Mouse (Mus musculus) splenic B cell, adult 2 months (primary cell): ENCODE measurements around the gene Kmt2b.
A peak's percentile ranks its signal among the peaks of the same experiment; 100 is the strongest.

Source experiments
- DNase-seq: peaks from one replicate; pipeline ENCODE4 v3.0.0-alpha.2; 2011; ENCODE audit warnings: low read depth, low spot score
- H3K27me3 ChIP-seq: 2 replicates; pipeline ENCODE4 v1.6.1; 2012; ENCODE audit warnings: mild to moderate bottlenecking, low read length, moderate library complexity, mixed read lengths; ENCODE audit not compliant: control insufficient read depth, poor library complexity, insufficient read depth, severe bottlenecking
- H3K36me3 ChIP-seq: 2 replicates; pipeline ENCODE4 v1.6.1; 2012; ENCODE audit warnings: mild to moderate bottlenecking, low read length, moderate library complexity, mixed read lengths; ENCODE audit not compliant: control insufficient read depth, poor library complexity, insufficient read depth, severe bottlenecking

Gene Kmt2b

DNA sequence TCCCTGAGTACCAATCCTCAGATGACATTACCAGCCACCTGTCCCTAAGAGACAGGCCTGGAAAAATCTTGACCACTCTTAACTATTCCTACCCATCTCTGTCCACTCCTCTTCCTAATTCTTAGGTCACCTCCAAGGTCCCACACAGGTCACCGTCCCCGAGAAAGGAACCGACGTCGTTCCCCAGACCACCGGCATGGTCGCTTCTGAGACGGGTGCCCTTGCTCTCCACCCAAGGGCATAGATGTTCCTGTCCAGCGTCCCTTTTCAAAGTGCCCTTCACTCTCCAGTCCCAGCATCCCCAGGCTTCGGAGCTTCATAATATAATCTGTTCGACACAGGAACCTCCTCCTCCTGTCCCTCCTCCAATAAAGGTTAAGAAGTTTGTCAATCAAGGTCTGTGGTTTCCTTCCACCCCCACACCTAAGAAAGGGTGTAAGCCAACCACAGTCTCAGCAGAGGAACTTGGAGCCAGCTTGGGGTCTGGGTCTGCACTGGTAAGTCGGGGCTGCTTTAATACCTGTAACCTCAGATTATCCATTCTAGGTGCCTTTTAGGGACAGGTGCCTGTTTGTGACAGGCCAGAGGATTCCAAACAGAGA is 23.5 kb downstream of the Kmt2b start, which contains the start of gene Igflr1:
Igflr1 (plus strand) TSS at position 458 of the 602 bp plus-strand sequence.
- peaks cover 20% of the 10 kb centered on the region for H3K36me3 ChIP-seq
- no peaks in the 10 kb centered on the region for H3K27me3 ChIP-seq
- no peak for DNase-seq

DNA sequence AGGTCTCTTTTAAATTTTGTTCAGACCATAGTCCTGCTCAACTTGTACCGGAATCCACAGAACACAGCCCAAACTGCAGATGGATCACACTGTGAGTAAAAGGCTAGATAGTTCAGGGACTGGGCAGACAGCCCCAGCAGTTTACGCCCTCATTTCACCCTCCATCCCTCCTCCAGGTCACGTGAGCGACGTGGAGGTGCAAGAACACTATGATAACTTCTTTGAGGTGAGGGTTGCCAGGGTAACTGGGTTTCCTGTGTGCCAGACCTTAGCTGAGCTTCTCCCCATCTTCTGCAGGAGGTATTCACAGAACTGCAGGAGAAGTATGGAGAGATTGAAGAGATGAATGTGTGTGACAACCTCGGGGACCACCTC is 24.6 kb downstream of the Kmt2b start:
- no peak for DNase-seq
- Histone ChIP-seq H3K27me3 (no peaks in the 10 kb centered on the region), H3K36me3 (peaks cover 11% of the 10 kb centered on the region)

DNA sequence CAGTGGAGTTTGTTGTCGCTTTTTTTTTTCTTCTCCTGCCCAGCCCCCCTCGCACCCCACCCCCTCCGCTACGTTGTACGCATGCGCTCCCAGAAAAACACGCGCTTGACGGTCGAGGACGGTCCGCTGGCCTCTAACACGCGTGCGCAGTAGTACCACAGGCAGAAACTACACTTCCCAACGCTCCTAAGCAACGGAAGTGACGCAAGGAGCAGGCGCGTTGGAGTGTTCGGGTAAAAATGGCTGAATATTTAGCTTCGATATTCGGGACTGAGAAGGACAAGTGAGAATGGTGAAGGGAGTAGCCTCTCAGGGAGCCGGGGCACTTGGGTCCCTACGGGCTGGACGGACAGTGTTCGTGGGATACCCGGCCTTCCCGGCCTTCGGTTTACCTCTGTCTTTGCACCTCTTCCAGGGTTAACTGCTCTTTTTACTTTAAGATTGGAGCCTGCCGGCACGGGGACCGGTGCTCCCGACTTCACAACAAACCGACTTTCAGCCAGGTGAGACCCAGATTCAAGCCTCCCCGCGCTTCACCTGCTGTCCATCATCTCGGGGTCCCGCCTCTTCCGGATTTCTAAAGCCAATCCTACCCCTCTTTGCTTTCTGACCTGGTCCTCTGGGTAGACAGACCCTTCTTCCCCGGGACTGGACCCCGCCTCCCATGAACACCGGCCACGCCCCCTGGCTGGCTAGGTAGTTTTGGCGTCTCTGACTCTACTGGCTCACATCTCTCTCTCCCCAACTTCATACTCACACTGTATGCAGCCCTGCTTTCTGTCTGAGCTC is 25.2 kb downstream of the Kmt2b start, which contains the start of the genes U2af1l4, Gm49396 and Psenen:
U2af1l4 (plus strand) TSS at position 185 of the 789 bp plus-strand sequence.
Gm49396 (plus strand) TSS at position 228 of the 789 bp plus-strand sequence.
Psenen (minus strand) TSS at position 511 of the 789 bp plus-strand sequence.
- Histone ChIP-seq H3K36me3 (peaks cover 10% of the 10 kb centered on the region), H3K27me3 (no peaks in the 10 kb centered on the region)
- DNase-seq = peak; percentile 99

DNA sequence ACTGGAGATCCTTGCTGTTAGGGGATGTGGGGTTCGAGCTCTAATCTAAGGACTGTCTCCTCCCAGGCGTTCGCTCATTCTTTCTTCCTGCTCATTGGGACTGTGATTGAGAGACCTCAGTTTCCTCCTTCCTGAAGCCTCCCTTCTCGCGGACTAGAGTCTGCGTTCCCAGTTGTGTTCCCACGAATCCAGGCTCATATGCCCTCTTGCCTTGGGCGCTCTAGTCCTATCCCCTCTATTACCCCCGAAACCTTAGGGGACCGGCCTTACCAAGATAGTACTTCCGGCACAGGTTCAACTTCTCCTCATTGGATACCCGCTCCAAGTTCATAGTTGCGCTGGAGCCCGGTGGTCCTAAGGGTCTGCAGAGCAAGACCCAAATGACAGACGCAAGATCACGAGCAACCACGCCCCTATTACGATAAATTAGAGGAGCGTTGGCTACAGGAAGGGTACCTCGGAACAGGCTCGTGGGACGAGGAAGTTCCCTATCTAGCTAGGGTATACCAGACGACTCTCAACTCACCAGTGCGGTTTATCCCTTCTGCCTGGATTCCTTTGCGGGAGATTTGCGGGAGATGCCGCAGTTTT is 25.9 kb downstream of the Kmt2b start:
- no peak for DNase-seq
- Histone ChIP-seq H3K36me3 (peaks cover 8% of the 10 kb centered on the region), H3K27me3 (no peaks in the 10 kb centered on the region)

DNA sequence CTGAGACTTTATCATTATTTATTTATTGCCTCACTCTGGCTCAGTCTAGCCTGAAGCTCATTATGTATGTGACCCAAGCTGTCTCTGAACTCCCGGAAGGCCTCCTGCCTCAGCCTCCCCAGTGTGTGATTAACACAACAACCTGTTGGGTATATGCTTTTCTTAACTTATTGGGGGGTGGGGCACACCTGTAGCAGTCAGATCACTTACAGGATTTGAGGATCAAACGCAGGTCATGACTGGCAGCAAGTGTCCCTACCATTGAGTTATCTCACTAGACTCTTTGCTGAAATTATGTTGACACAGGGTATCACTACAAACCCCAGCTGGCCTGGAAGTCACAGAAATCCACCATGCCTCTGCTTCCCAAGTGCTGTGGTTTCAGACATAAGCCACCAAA is 28.2 kb downstream of the Kmt2b start:
- Histone ChIP-seq H3K27me3 (no peaks in the 10 kb centered on the region), H3K36me3 (peaks cover 13% of the 10 kb centered on the region)
- DNase-seq = no peak

DNA sequence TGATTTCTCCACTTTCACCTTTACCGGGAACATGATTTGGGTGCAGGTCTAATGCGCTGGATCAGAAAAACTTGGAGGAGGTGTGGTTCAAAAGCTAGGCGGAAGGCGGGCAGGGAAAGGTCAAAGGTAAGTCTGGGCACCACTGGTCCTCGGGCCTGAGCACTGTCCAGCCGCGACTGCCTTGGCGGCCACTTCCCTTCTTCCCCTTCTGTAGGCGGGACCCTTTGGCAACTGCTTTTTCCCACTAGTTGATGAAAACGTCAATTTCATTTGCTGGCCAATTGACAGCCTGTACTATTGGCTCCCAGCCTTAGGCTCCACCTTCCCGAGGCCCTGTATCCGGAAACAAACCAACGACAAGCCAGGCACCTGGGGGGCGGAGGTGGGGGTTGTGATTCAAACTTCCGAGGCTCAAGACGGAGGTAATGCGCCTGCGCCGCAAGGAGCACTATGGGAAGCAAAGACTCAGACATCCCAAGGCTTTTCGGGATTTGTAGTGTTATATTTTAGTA is 29.0 kb downstream of the Kmt2b start, which contains the start of gene Lin37:
Lin37 (minus strand) TSS at position 396 of the 512 bp plus-strand sequence.
- no peaks in the 10 kb centered on the region for H3K27me3 ChIP-seq
- DNase-seq = peak; percentile 94
- peaks cover 10% of the 10 kb centered on the region for H3K36me3 ChIP-seq

DNA sequence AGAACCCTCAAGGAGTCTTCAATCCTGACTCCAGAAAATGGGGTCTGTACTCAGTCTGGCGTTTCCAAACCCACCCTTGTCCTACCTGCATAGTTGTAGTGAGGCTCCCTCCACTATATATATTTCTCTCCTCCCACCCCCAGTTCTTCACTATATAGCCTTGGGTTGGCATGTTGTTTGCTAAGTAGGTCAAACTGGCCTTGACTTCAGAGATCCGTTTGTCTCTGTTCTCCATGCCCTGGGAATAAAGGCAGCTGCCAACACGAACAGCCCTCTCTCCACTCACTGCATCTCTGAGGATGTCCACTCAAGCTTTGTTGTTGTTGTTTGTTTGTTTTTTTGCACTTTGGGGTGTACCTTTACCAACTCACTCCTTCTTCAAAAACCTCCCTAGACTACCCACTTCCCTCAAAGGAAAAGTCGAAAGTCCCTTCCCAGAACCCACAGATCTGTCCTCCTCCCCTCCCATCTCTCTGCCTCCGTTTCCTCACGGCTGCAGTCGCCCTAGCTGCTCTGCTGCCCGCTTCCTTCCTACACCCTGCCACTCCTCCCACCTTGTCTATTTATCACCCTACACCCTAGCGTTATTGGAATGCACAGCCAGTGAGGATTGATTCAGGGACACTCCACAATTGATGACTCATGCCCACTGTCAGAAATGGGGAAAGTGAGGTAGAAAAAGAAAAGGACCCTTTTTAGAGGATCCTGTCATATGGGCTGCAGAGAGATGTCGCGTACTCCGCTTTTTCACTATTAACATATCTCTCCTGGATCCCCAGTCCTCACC is 29.7 kb downstream of the Kmt2b start:
- H3K27me3 ChIP-seq = no peaks in the 10 kb centered on the region
- H3K36me3 ChIP-seq = peaks cover 10% of the 10 kb centered on the region; the same call in 1 of the 2 replicates
- DNase-seq = no peak

DNA sequence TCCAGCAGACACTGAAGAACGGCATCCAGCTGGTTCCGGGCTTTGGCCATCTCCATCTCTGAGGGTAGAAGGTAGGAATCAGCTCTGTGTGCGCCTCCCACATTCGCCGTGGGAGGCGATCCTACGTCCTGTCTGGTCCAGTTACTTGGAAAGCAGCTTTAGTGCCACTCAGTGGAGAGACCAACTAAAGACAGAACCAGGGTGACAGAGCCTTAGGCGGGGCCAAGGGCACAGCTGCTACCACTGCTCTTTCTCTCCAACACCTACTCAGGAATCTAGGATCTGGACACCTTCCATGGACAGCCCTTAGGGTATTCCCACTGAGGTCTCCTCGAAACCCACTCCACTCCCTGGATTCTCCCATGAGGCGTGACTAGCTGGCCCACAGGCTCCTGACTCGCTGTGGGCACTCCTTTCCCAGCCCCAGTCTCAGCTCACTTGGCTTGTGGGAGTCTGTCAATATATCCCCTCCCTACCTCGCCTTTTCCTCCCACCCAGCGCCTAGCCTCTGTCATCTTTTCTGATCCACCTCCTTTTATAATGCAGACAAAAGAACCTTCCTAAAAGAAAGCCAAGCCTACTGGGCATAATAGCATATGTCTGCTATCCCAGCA is 30.5 kb downstream of the Kmt2b start:
- Histone ChIP-seq H3K27me3 (no peaks in the 10 kb centered on the region), H3K36me3 (peaks cover 10% of the 10 kb centered on the region; the same call in 1 of the 2 replicates)
- no peak for DNase-seq

DNA sequence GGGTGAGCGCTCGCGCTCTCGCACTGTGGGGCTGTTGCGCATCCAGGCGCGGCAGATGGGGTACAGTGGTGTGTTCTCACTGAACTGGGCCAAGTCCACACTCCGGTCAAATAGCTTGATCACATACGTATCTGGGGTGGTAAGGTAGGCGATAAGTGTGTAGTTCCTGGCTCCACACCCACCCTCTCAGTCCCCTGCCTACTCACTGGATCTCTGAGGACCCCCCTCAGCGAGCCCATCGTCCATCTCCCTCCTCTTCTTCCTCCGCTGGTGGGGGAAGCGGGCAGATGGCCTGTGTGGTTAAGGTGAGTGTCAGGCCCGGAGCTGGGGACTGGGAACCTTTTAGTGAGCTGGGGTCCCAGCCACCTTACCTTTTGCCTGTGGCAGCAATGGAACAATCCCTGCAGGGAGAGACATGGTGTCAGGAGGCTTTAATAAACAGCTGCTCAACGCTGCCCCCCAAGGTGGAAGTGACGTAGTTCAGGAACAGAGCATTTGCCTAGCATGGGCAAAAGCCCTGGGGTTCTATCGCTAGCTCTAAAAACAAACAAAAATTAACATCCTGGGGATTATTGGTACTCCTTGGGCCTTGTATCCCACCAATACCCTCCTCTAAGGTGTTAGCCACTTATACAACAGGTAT is 31.5 kb downstream of the Kmt2b start:
- peak; percentile 54 for DNase-seq
- no peaks in the 10 kb centered on the region for H3K27me3 ChIP-seq

DNA sequence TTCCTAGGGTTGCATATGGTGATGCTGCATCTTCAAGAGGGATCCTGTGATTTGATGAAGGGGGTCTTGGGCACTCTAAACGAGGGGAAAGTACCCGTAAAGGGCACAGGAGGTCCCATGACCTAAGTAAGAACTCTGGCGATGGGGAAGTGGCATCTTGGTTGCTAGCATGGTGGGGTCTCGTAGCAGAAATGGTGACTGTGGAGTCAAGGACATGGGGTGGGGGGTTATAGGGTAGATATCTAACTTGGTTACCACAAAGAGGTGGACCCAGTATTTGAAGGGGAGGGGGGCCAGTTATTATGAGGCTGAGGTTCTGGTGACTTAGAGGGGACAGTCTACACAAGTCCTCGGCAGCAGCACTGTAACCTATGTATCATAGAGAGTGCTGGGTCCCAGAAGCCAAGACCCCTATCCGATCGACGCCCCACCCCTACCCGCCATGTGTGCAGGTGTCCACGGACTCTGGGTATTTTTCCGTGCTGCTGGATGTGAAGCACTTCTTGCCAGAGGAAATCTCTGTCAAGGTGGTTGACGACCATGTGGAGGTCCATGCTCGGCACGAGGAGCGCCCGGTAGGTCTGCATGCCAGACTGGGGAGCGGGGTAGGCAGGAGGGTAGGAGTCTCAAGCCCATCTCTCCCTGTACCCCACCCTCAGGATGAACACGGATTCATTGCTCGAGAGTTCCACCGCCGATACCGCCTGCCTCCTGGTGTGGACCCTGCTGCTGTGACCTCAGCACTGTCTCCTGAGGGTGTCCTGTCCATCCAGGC is 34.5 kb downstream of the Kmt2b start:
- no peaks in the 10 kb centered on the region for H3K27me3 ChIP-seq
- H3K36me3 ChIP-seq = peaks cover 8% of the 10 kb centered on the region; the same call in 1 of the 2 replicates
- DNase-seq = no peak

More for the DNA sequence above, 31.5 kb downstream of the Kmt2b start:
- peaks cover 10% of the 10 kb centered on the region; the same call in 1 of the 2 replicates for H3K36me3 ChIP-seq

DNA sequence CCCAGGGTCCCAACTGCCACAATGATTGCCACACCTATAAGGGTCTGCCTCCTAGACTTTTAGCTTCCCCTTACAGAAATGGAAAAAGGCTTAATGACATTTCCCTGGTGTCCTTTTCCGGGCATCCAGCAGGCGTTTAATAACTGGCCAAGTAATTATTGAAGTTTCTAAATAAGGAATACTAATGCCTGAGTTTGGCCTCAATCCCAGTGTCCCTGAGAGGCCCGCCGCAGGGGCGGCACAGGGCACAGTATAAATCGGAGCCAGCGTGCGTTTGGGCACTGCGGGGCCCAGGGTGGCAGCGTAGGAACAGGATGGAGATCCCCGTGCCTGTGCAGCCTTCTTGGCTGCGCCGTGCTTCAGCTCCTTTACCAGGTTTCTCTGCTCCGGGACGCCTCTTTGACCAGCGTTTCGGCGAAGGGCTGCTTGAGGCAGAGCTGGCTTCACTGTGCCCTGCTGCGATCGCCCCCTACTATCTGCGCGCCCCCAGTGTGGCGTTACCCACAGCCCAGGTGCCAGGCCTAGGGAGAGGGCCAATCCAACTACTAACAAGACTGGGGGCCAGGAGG is 35.4 kb downstream of the Kmt2b start:
- no peak for DNase-seq
- Histone ChIP-seq H3K27me3 (no peaks in the 10 kb centered on the region), H3K36me3 (peaks cover 8% of the 10 kb centered on the region; the same call in 1 of the 2 replicates)

DNA sequence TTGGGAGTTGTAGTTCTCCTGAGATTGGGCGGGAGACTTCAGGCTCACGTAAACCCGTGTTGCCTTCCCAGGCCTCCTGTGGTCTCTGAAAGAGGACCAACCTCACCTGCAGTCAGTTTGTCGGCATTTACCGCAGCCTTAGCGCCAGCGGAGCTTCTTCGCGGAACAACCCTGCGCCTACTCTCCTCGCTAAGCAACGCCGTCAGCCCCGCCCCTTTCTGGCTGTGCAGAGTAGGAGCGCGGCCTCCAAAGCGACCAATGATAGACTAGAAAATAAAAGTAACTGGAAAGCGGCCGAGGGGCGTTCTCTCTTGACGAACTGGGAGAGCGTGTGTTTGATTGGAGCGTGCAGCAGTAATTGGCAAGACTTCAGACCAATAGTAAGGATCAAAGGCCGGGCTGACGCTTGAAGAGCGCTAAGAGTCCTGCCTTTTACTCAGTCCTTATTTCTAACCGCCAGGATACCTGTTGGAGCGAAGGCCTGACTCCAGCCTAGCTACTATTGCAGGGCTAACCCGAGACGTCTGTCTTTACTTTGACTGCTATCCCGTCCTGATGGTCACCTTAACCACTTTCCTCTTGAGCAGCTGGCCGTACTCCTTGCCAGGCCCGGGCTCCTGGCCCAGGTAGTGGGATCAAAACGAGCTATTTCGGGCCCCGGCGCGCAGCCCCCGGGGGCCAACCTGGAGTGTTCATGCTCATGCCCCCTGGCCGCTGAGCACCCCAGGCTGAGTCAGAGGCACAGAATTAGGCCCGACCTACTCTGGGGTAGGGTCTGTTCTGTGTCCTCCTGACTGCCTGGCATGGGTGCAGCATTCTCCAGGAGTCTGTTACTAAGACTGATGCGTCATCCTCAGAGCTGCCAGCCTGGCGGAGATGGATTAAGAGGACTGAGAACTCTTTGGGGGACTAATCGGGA is 36.2 kb downstream of the Kmt2b start, which contains the start of the genes Hspb6 and Proser3:
Hspb6 (plus strand) TSS at position 77 of the 919 bp plus-strand sequence.
Proser3 (minus strand) TSS at position 198 of the 919 bp plus-strand sequence.
- DNase-seq = peak; percentile 97
- Histone ChIP-seq H3K27me3 (no peaks in the 10 kb centered on the region), H3K36me3 (peaks cover 8% of the 10 kb centered on the region; the same call in 1 of the 2 replicates)
